Mouse (Mus musculus) liver, embryonic 16.5 days (tissue): ENCODE measurements around the gene Spsb4. TPM values are rescaled to one million over a fixed set of nuclear protein-coding genes. Genes with fewer than 3 reads are reported as not detected.

ENCODE experiments used
- ATAC-seq: fragments of 200-750 bp; cut with Nextera tagmentation; 2 replicates; pipeline ENCODE4 v1.8.0; 2017; ENCODE audit warnings: low read depth, mild to moderate bottlenecking, moderate number of reproducible peaks, moderate library complexity
- H3K27ac ChIP-seq: fragments of 300-500 bp; sonication (generic); 2 replicates; pipeline ENCODE4 v1.5.1; 2014; ENCODE audit warnings: mild to moderate bottlenecking, low read length
- H3K27me3 ChIP-seq: fragments of 300-500 bp; sonication (generic); 2 replicates; pipeline ENCODE4 v1.6.1; 2014; ENCODE audit warnings: low read depth, low read length, mixed read lengths; ENCODE audit not compliant: control insufficient read depth, insufficient read depth
- H3K36me3 ChIP-seq: fragments of 300-500 bp; sonication (generic); 2 replicates; pipeline ENCODE4 v1.6.1; 2014; ENCODE audit warnings: mild to moderate bottlenecking; ENCODE audit not compliant: control insufficient read depth, insufficient read depth
- H3K4me1 ChIP-seq: fragments of 300-500 bp; sonication (generic); 2 replicates; pipeline ENCODE4 v1.6.1; 2014; ENCODE audit warnings: low read depth, low read length, mixed read lengths; ENCODE audit not compliant: control insufficient read depth
- H3K4me2 ChIP-seq: fragments of 300-500 bp; sonication (generic); 2 replicates; pipeline ENCODE4 v1.6.1; 2014; ENCODE audit warnings: low read depth, low read length, mixed read lengths
- H3K4me3 ChIP-seq: fragments of 300-500 bp; sonication (generic); 2 replicates; pipeline ENCODE4 v1.5.1; 2014; ENCODE audit warnings: low read depth, mild to moderate bottlenecking, low read length
- H3K9ac ChIP-seq: fragments of 300-500 bp; sonication (generic); 2 replicates; pipeline ENCODE4 v1.6.1; 2014; ENCODE audit warnings: low read depth, low read length
- H3K9me3 ChIP-seq: fragments of 300-500 bp; sonication (generic); replicated peaks from 2 replicates; pipeline ENCODE4 v1.6.1; 2016; ENCODE audit warnings: low read length; ENCODE audit not compliant: control insufficient read depth
- WGBS: fragments of 180-500 bp; shearing (Covaris S2); extraction: QIAGEN DNeasy Blood & Tissue Kit; methylation state at CpG from one replicate; pipeline ENCODE4 v1.1.7; 2014; ENCODE audit not compliant: insufficient replicate concordance; 5-methylcytosine and 5-hydroxymethylcytosine counted together
- polyA plus RNA-seq: library from polyadenylated mRNA; unstranded; fragments of >200 nt; fragmentation: Nextera tagmentation; extraction: Ambion mirVana; gene quantifications from 2 replicates; pipeline ENCODE4 v1.2.1, GENCODE M21; 2015

The Spsb4 gene
- polyA plus RNA-seq, 1 experiment from 2014 or later = 2.3 TPM

DNA sequence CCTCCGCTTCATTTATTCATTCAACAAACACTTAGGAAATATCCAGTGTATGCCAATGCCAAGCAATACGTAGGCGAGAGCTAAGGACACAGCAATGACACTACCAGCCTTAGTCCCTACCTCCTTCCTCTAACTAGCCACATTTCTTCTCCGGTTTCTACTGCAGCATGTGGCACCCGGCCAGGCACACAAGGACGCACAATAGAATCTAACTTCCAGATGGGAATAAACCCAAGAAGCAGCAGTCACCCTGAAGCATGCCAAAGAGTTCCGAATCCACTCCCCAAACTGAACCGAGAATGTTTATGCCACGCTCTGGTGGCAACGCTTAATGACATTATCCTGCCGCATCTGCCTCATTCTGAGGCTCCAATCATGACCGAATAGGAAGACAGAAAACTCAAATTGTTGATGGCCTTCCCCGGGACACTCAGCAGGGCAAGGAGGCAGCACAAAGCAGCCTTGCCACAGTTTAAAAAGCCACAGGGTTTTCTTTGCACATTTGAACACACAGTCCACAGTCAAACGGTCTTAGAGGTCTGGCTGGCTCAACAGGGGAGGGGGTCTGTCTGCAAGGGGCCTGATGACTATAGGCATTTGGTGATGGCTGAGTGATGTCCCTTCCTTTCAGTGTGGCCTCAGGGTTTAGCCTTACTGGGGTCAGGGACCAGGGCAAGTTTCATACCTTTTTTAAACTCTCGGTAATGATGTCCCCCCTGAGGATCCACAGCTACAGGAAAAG is 7.0 kb downstream of the Spsb4 start:
- Histone ChIP-seq H3K4me2 (no peak overlapping the region), H3K4me3 (no peak overlapping the region), H3K9ac (no peak overlapping the region), H3K4me1 (no peaks in the 10 kb centered on the region; the same call in 1 of the 2 replicates), H3K36me3 (no peaks in the 10 kb centered on the region), H3K9me3 (no peaks in the 10 kb centered on the region), H3K27ac (no peak overlapping the region), H3K27me3 (peaks cover 8% of the 10 kb centered on the region)
- WGBS = 66% methylated on average over 15 of the region's 15 CpGs
- no peak for ATAC-seq

DNA sequence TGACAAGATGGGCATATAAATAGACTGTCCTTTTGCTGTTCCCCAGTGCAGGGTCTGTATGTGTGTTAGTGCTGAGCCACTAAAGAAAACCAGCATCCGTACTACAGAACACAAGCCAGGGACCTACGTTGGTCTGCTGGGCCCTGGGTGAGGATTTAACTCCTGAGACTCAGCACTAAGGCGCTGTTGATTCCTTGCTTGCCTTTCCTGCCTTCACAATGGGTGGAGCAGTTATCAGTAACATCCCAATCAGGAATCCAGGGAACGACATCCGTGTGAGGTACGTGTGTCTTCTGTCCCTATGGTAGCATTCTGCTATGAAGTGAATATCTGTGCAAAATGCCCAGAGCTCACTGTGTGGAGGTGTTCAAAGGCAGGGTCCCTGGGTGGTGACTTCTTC is 8.2 kb downstream of the Spsb4 start:
- Histone ChIP-seq H3K4me1 (no peaks in the 10 kb centered on the region), H3K9ac (no peak overlapping the region), H3K4me3 (no peak overlapping the region), H3K27me3 (no peaks in the 10 kb centered on the region), H3K9me3 (no peaks in the 10 kb centered on the region), H3K36me3 (no peaks in the 10 kb centered on the region), H3K4me2 (no peak overlapping the region), H3K27ac (no peak overlapping the region)
- no peak for ATAC-seq
- 69% methylated on average over 6 of the region's 6 CpGs for WGBS

DNA sequence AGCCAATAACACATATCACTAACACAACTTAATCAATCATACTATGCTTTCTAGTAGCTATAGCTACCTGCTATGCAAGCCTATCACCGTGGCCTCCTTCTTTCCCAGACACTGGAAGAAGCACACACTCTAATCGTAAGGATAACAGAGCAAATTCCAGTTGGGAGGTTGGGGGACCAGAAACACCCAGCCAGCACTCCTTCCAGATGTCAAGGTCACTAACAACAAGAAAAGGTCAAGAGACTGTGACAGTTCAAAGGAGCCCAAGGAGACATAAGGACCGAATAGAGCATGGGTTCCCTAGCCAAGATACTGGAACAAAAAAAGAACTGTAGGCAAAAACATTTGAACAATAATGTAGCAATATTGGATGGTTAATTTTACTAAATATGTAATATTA is 13.9 kb downstream of the Spsb4 start:
- no peak for ATAC-seq
- Histone ChIP-seq H3K27me3 (no peaks in the 10 kb centered on the region), H3K4me2 (no peak overlapping the region), H3K9ac (no peak overlapping the region), H3K36me3 (no peaks in the 10 kb centered on the region), H3K27ac (no peak overlapping the region), H3K4me3 (no peak overlapping the region), H3K9me3 (no peaks in the 10 kb centered on the region), H3K4me1 (no peaks in the 10 kb centered on the region)
- 57% methylated on average over 3 of the region's 3 CpGs for WGBS

DNA sequence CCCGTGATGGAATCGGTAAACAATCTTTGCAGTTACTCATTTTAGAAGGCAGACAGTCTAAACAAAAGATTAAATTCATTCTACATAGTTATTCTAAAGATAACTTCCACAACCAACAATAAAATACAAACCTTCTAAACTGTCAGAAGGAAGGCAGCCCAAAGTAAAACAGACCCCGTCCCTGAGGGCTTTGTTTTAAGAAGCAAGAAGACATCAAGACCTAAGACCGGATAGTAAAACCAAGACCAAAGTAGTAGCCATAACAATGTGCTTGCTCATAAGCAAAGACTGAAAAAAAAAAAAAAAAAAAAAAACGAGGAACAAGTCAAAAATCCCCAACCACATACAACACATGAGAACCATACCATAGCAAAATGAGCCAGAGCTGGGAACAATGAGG is 15.5 kb downstream of the Spsb4 start:
- no peak for ATAC-seq
- no peak overlapping the region for H3K9ac ChIP-seq
- H3K9me3 ChIP-seq = no peaks in the 10 kb centered on the region
- H3K36me3 ChIP-seq = no peaks in the 10 kb centered on the region
- no peak overlapping the region for H3K4me2 ChIP-seq
- no peaks in the 10 kb centered on the region for H3K4me1 ChIP-seq
- no peak overlapping the region for H3K4me3 ChIP-seq
- no peak overlapping the region for H3K27ac ChIP-seq
- 53% methylated on average over 5 of the region's 5 CpGs for WGBS
- H3K27me3 ChIP-seq = no peaks in the 10 kb centered on the region

DNA sequence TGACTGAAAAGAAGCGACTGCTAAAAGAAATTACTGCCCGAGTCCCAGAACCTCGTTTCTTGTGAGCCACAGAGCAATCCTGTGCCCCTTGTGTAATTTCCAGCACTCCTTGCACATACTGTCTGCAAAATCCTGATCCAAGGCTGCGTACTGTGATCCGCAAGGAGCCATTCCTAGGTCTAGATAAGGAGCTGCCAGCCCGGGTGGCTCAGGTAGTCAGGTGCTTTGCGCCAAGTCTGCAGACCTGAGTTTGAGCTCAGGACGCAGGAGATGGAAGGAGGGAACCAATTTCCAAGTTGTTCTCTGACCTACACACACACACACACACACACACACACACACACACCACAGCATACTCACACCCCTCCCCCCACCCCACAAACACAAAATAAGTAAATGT is 16.0 kb downstream of the Spsb4 start:
- no peak for ATAC-seq
- Histone ChIP-seq H3K4me3 (no peak overlapping the region), H3K4me1 (no peaks in the 10 kb centered on the region), H3K27ac (no peak overlapping the region), H3K36me3 (no peaks in the 10 kb centered on the region), H3K4me2 (no peak overlapping the region), H3K9me3 (no peaks in the 10 kb centered on the region), H3K27me3 (no peaks in the 10 kb centered on the region), H3K9ac (no peak overlapping the region)
- 61% methylated on average over 8 of the region's 8 CpGs for WGBS

DNA sequence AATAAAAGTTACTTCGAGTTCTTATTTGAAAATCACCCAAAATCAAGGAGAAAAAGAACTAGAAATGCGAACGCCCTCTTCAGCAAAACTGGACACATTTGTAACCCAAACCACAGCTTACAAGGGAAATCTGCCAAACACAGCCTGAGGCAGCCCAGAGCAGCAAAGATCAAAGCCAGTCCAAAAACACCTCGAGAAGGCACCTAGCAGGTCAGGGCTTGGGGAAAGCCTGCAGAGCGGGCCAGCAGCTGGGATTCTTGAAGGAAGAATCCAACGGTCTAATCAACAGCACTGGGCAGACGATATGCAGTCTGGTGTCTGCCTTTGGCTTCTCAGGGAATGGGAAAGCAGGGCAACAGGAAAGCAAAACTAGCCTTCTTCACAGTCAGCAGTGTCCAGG is 16.6 kb downstream of the Spsb4 start:
- no peak overlapping the region for H3K9ac ChIP-seq
- 63% methylated on average over 7 of the region's 7 CpGs for WGBS
- H3K36me3 ChIP-seq = no peaks in the 10 kb centered on the region
- H3K4me3 ChIP-seq = no peak overlapping the region
- no peaks in the 10 kb centered on the region for H3K27me3 ChIP-seq
- no peak overlapping the region for H3K4me2 ChIP-seq
- no peaks in the 10 kb centered on the region for H3K9me3 ChIP-seq
- no peak overlapping the region for H3K27ac ChIP-seq
- no peaks in the 10 kb centered on the region for H3K4me1 ChIP-seq
- ATAC-seq = no peak

DNA sequence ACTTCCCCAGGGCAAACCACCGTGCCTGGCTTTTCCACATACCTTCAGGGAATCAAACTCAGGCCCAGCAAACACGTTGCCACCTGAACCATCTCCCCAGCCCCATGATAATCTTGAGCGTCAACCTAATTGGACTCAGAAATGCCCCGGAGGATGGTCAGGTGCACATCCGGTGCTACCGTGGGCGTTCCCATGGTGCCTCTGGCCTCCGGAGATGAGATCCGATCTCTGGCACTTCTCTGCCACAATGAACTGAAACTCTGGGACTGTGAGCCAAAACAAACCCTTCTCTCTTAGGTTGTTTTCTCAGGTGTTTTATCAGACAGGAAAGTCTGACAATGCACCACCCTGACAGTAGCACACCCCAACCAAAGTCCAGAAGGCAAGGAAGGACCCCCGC is 17.2 kb downstream of the Spsb4 start:
- H3K27me3 ChIP-seq = no peaks in the 10 kb centered on the region
- no peaks in the 10 kb centered on the region for H3K36me3 ChIP-seq
- no peak for ATAC-seq
- no peak overlapping the region for H3K9ac ChIP-seq
- H3K4me3 ChIP-seq = no peak overlapping the region
- H3K4me1 ChIP-seq = no peaks in the 10 kb centered on the region
- H3K9me3 ChIP-seq = no peaks in the 10 kb centered on the region
- WGBS = 71% methylated on average over 10 of the region's 10 CpGs
- H3K27ac ChIP-seq = no peak overlapping the region
- H3K4me2 ChIP-seq = no peak overlapping the region

DNA sequence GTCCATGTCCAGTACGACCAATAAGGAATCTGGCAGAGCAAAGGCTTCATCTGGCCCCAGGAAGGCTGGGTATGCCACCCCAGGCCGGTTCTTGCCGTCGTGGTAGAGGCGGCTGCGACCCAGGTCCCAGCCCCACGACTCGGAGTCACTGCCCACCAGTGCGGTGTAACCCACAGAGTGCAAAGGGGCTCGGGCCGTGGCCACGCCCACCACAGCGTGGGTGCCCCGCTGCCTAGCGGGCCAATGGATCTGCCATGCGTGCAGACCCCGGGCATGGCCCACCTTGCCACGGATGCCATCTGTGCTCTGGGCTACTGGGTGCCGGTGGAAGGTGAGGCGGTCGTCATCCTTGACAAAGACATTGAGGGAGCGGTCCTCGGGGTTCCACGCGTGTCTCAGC is 22.9 kb downstream of the Spsb4 start:
- H3K27ac ChIP-seq = no peak overlapping the region
- H3K9ac ChIP-seq = no peak overlapping the region
- 83% methylated on average over 25 of the region's 25 CpGs for WGBS
- ATAC-seq = no peak
- no peaks in the 10 kb centered on the region for H3K9me3 ChIP-seq
- no peak overlapping the region for H3K4me2 ChIP-seq
- no peaks in the 10 kb centered on the region for H3K27me3 ChIP-seq
- no peak overlapping the region for H3K4me3 ChIP-seq
- H3K36me3 ChIP-seq = no peaks in the 10 kb centered on the region
- no peaks in the 10 kb centered on the region for H3K4me1 ChIP-seq

DNA sequence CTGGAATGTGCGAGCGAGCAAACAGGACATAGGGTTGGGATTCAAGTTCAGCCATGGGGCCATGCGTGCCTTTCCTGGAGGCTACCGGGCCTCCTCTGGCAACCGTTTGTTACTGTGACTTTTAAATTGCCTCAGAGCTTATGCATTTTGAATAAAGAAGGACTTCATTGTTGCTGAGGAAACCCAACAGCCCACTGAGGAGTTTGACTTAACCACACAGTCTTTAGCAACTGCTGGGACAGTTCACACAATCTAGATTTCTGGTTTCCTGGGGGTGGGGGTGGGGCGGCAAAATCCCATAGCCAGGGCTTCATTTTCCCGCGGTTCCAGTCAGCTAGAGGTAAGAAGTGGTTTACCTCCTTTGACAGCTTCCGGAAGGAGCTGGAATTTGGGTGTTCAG is 23.9 kb downstream of the Spsb4 start:
- H3K27ac ChIP-seq = no peak overlapping the region
- 61% methylated on average over 9 of the region's 9 CpGs for WGBS
- H3K9me3 ChIP-seq = no peaks in the 10 kb centered on the region
- no peaks in the 10 kb centered on the region for H3K27me3 ChIP-seq
- no peak overlapping the region for H3K9ac ChIP-seq
- no peak overlapping the region for H3K4me3 ChIP-seq
- no peak overlapping the region for H3K4me2 ChIP-seq
- H3K36me3 ChIP-seq = no peaks in the 10 kb centered on the region
- ATAC-seq = no peak
- no peaks in the 10 kb centered on the region for H3K4me1 ChIP-seq
